Mouse (Mus musculus) retina, postnatal 7 days (tissue): ENCODE results near the gene Sdr42e1.
A peak's percentile ranks its signal among the peaks of the same experiment; 100 is the strongest.

Experiments
- DNase-seq: peaks from one replicate; pipeline ENCODE4 v3.0.0-alpha.2; 2012; ENCODE audit warnings: low read depth, low spot score

Sdr42e1 gene

DNA sequence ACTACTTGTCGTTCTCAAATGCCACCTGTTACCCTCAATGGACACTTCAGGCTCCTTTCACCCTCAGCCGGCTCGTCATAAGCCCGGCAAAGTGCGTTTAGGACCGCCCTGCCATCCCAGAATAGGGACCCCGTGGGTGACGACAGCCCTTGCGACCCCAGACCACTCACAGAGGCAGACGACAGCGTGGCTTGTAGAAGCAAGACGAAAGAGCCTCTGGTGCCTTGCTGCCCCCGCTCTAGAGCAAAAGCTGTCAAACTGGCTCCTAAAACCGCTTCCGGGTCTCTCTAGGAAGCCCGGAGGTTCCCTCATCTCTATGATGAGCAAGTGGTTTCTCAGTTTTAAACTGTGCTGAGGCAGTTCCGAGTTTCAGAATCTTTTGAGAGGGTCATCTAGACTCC lies at the start of gene Sdr42e1:
Gene Sdr42e1 (minus strand): TSS at position 260 of the 401 bp plus-strand sequence.
- peak; percentile 17 for DNase-seq

GRCm38 (mm10) chr8:117718152-117718860 lies 44.8 kb upstream of the Sdr42e1 start:
- DNase-seq, result no peak

- no peak for DNase-seq
Observed at GRCm38 (mm10) chr8:117715896-117716295, 42.4 kb upstream of the Sdr42e1 start.

GRCm38 (mm10) chr8:117714604-117715003 lies 41.1 kb upstream of the Sdr42e1 start:
- no peak for DNase-seq

GRCm38 (mm10) chr8:117712226-117712625 lies 38.7 kb upstream of the Sdr42e1 start:
- no peak for DNase-seq

- DNase-seq, result no peak
Observed at GRCm38 (mm10) chr8:117706141-117706540, 32.7 kb upstream of the Sdr42e1 start.

- DNase-seq, result no peak
Observed at GRCm38 (mm10) chr8:117702701-117703100, 29.2 kb upstream of the Sdr42e1 start.

DNA sequence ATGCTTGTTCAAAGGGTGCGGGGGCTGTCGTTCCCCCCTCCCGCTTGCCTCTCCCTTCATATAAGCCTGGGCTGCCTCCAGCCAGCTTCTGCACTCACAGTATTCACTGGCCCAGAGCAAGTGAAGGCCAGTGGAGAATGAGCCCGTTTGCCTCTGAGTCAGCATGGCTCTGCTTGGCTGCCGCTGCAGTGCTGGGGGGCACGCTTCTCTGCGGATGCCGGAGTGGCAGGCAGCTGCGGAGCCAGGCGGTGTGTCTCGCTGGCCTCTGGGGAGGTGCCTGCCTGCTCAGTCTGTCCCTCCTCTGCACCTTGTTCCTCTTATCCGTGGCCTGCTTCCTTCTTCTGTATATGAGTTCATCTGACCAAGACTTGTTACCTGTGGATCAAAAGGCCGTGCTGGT lies 28.4 kb upstream of the Sdr42e1 start, which contains the start of gene Hsd17b2:
Gene Hsd17b2 (plus strand): TSS at position 46 of the 400 bp plus-strand sequence.
- DNase-seq, result no peak

- no peak for DNase-seq
Observed at GRCm38 (mm10) chr8:117701246-117701645, 27.8 kb upstream of the Sdr42e1 start.

GRCm38 (mm10) chr8:117700699-117701098 lies 27.2 kb upstream of the Sdr42e1 start:
- DNase-seq, result no peak

- no peak for DNase-seq
Observed at GRCm38 (mm10) chr8:117697248-117697647, 23.8 kb upstream of the Sdr42e1 start.

- no peak for DNase-seq
Observed at GRCm38 (mm10) chr8:117695636-117696035, 22.1 kb upstream of the Sdr42e1 start.

DNA sequence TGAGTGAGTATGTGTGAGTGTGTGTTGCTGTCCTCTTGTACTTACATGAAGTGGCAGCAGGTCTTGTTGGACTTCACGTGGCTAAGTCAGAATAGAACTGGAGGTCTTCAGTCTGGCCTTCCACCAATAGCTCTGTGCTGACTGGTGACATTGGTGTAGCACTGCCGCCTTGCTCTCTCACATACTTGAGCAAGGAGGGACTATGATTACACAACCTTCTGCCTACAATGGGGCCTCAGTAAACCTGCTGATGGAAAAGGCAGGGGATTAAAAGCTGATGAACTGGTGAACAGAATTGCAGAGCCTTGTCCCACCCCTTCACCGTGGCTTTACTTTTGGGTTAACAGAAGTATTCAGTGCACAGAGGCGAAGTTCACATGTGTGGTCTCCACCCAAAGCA lies 18.6 kb upstream of the Sdr42e1 start:
- no peak for DNase-seq

- DNase-seq, result no peak
Observed at GRCm38 (mm10) chr8:117687890-117688289, 14.4 kb upstream of the Sdr42e1 start.

DNA sequence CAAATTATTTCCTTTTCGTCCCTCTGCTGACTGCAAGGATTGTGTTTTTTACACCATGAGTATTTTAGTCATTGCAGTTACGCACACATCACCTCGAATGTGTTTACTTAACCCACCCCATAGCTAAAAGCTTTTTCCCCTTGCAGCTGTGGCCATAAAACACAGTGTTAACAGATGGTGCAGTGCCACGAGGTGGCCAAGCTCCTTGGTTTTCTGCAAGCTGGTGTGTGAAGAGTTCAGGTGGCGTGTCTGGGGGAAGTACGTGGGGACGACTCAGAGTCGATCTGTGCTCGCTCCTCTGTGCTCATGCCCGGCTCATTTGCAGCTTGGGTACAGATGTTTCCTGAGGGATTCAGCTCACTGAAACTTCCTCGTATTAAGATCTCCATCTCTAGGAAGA lies 11.0 kb upstream of the Sdr42e1 start:
- DNase-seq, result no peak

DNA sequence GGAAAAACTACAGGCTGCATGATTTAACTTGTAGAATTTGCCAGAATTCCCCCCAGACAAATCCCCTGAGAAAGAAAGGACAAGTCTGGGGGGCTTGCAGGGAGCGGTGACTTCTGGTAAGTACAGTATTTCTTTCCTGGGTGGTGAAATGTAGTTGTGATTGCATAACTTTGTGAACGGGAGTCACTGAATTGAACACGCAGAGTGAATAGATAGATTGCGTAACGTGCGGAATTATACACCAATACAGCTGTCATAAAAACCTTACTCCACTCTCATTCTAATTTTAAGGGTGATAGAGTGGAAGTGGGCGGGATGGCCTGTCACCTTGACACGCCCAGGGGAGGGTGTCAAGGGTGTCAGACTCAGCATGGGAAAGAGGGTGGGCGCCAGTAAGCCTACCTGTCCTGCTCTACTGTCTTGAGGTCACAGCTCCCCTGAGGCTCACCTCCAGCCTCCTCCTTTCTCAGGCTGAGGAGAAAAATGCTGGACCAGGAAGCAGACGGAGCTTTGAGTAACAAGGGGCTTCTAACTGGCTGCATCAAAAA lies 10.5 kb upstream of the Sdr42e1 start:
- no peak for DNase-seq

DNA sequence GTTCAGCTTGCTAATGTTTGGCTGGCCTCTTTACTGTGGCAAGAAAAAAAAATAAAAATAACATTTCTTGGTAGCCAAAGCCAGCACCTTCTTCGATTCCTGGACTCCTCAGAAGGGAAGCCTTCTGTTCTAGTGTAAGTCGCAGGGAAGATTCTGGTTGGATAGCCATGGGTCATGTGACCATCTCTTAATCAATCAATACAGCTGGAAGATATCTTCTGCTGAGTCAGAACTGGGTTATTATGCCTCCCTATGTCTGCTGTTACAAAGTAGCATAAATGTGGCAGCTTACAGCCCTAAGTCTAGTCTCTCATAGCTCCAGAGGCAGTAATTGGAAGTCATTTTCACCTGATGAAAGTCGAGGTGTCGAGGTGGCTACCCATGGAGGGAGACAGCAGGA lies 5.2 kb upstream of the Sdr42e1 start:
- DNase-seq, result no peak

DNA sequence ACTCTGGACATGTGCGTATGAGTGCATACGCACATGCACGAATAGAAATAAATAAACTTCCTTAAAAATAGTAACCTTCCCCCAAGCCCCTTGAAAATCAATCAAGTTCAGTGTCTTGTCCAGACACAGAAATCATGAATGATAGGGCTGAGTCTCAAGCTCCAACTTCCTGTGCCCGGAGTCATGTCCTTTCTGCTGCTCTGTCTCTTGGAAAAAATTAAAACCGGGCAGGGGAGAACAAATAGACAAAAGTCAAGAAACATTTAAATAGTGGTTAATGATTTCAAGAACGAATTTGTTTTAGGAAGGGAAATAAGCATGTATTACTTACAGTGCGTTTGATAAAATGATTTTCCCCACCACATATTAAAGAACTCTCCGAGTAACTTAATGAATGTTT lies 3.5 kb upstream of the Sdr42e1 start:
- DNase-seq, result no peak

- DNase-seq, result no peak
Observed at GRCm38 (mm10) chr8:117676460-117676859, 3.0 kb upstream of the Sdr42e1 start.

DNA sequence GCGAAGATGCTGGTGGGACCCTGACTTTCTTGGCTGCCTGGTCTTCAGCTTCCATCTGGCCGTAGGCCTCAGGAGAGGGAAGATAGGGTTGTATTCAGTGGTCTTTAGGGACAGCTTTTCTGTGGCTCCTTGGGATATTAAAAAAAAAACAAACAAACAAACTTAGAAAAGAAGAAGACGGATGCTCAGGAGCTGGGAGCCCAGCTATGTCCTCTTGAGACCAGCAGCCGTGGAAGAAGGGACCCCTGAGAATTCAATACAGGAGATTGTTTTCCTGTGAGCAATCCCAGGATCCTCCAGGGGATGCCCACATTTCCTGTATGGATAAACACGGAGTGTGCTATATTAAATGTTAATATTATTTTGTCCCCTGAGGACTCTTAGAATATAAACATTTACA lies 1.7 kb upstream of the Sdr42e1 start:
- no peak for DNase-seq

- no peak for DNase-seq
Observed at GRCm38 (mm10) chr8:117672558-117672957, 931 bp downstream of the Sdr42e1 start.

GRCm38 (mm10) chr8:117670461-117670860 lies 3.0 kb downstream of the Sdr42e1 start:
- DNase-seq, result no peak

GRCm38 (mm10) chr8:117667349-117668124 lies 6.0 kb downstream of the Sdr42e1 start:
- DNase-seq, result no peak
